Mouse (Mus musculus): Measurements from ENCODE around the gene Tiam1. TPM values are rescaled to one million over a fixed set of nuclear protein-coding genes. Genes with fewer than 3 reads are reported as not detected.
A peak's percentile ranks its signal among the peaks of the same experiment; 100 is the strongest.

Gene Tiam1
- total and polyA plus RNA-seq, 3 experiments, result 1.8 to 5.3 (median 2.9) TPM

GRCm38 (mm10) chr16:89895283-89895682 is 248.3 kb downstream of the Tiam1 start:
- Histone ChIP-seq H3K4me1 (ENCODE audit: insufficient read depth, low read depth, low read length) (peaks cover 4% of the 10 kb centered on the region), H3K9me3 (replicated peaks) (peaks cover 55% of the 10 kb centered on the region), H3K4me3 (ENCODE audit: low read depth, low read length) (no peak overlapping the region), H3K36me3 (replicated peaks) (peaks cover 2% of the 10 kb centered on the region), H3K27me3 (ENCODE audit: insufficient read depth, low read length) (no peaks in the 10 kb centered on the region)
- ATAC-seq (ENCODE audit: extremely low read depth, insufficient number of reproducible peaks, low FRiP score, poor library complexity, severe bottlenecking), result no peak
- DNase-seq (ENCODE audit: low spot score), result no peak
- TF ChIP-seq CTCF (IDR thresholded peaks at IDR 0.05; ENCODE audit: low read depth, low read length) (no peak), POLR2AphosphoS5 (IDR thresholded peaks at IDR 0.05; ENCODE audit: insufficient replicate concordance, low read depth, low read length) (no peak), GATA2 (IDR thresholded peaks at IDR 0.05; ENCODE audit: borderline replicate concordance, low read depth, low read length) (no peak), GATA1 (IDR thresholded peaks at IDR 0.05; ENCODE audit: borderline replicate concordance, low read length) (no peak)

- H3K4me1 ChIP-seq (ENCODE audit: insufficient read depth, low read depth, low read length), result peaks cover 9% of the 10 kb centered on the region
- peaks cover 2% of the 10 kb centered on the region for H3K36me3 ChIP-seq (replicated peaks)
- 0 out of 2 replicates have a peak, but pooled peaks cover 3% of the 10 kb centered on the region for H3K27me3 ChIP-seq (ENCODE audit: insufficient read depth, low read length)
- H3K9me3 ChIP-seq (replicated peaks), result peaks cover 56% of the 10 kb centered on the region
- no peak for ATAC-seq (ENCODE audit: extremely low read depth, insufficient number of reproducible peaks, low FRiP score, poor library complexity, severe bottlenecking)
- H3K4me3 ChIP-seq (ENCODE audit: low read depth, low read length), result no peak overlapping the region
- TF ChIP-seq CTCF (IDR thresholded peaks at IDR 0.05; ENCODE audit: low read depth, low read length) (no peak), GATA1 (IDR thresholded peaks at IDR 0.05; ENCODE audit: borderline replicate concordance, low read length) (no peak), GATA2 (IDR thresholded peaks at IDR 0.05; ENCODE audit: borderline replicate concordance, low read depth, low read length) (no peak), POLR2AphosphoS5 (IDR thresholded peaks at IDR 0.05; ENCODE audit: insufficient replicate concordance, low read depth, low read length) (no peak), TAL1 (conservative IDR thresholded peaks at IDR 0.05; ENCODE audit: low read depth, low read length) (no peak)
- no peak for DNase-seq (ENCODE audit: low spot score)
These were observed 248.8 kb downstream of the Tiam1 start for GRCm38 (mm10) chr16:89894816-89895215.

GRCm38 (mm10) chr16:89890515-89891189 is 252.9 kb downstream of the Tiam1 start:
- DNase-seq (ENCODE audit: low spot score) (no peak), ATAC-seq (ENCODE audit: extremely low read depth, insufficient number of reproducible peaks, low FRiP score, poor library complexity, severe bottlenecking) (no peak)
- TF ChIP-seq CTCF (IDR thresholded peaks at IDR 0.05; ENCODE audit: low read depth, low read length), result no peak
- Histone ChIP-seq H3K9me3 (replicated peaks) (peaks cover 37% of the 10 kb centered on the region), H3K27me3 (ENCODE audit: insufficient read depth, low read length) (0 out of 2 replicates have a peak, but pooled peaks cover 3% of the 10 kb centered on the region), H3K4me1 (ENCODE audit: insufficient read depth, low read depth, low read length) (peaks cover 13% of the 10 kb centered on the region), H3K36me3 (replicated peaks) (no peaks in the 10 kb centered on the region), H3K4me3 (ENCODE audit: low read depth, low read length) (no peak overlapping the region)

- Histone ChIP-seq H3K4me3 (ENCODE audit: low read depth, low read length) (peak overlapping the region; percentile 20; the same call in 1 of the 2 replicates), H3K4me1 (ENCODE audit: insufficient read depth, low read depth, low read length) (peaks cover 13% of the 10 kb centered on the region), H3K9me3 (replicated peaks) (peaks cover 35% of the 10 kb centered on the region), H3K27me3 (ENCODE audit: insufficient read depth, low read length) (0 out of 2 replicates have a peak, but pooled peaks cover 3% of the 10 kb centered on the region), H3K36me3 (replicated peaks) (no peaks in the 10 kb centered on the region)
- TF ChIP-seq GATA2 (IDR thresholded peaks at IDR 0.05; ENCODE audit: borderline replicate concordance, low read depth, low read length) (no peak), TAL1 (conservative IDR thresholded peaks at IDR 0.05; ENCODE audit: low read depth, low read length) (no peak), POLR2AphosphoS5 (IDR thresholded peaks at IDR 0.05; ENCODE audit: insufficient replicate concordance, low read depth, low read length) (no peak), CTCF (IDR thresholded peaks at IDR 0.05; ENCODE audit: low read depth, low read length) (no peak), GATA1 (IDR thresholded peaks at IDR 0.05; ENCODE audit: borderline replicate concordance, low read length) (no peak)
- ATAC-seq (ENCODE audit: extremely low read depth, insufficient number of reproducible peaks, low FRiP score, poor library complexity, severe bottlenecking), result 0 out of 2 replicates have a peak, but pooled peaks have one; percentile 23
- DNase-seq (ENCODE audit: low spot score), result peak; percentile 12
These were observed 253.6 kb downstream of the Tiam1 start for GRCm38 (mm10) chr16:89889890-89890462.

- Histone ChIP-seq H3K27me3 (ENCODE audit: insufficient read depth, low read length) (0 out of 2 replicates have a peak, but pooled peaks cover 3% of the 10 kb centered on the region), H3K4me3 (ENCODE audit: low read depth, low read length) (no peak overlapping the region), H3K4me1 (ENCODE audit: insufficient read depth, low read depth, low read length) (peaks cover 17% of the 10 kb centered on the region), H3K9me3 (replicated peaks) (peaks cover 41% of the 10 kb centered on the region), H3K36me3 (replicated peaks) (peaks cover 3% of the 10 kb centered on the region)
- no peak for DNase-seq (ENCODE audit: low spot score)
- no peak for ATAC-seq (ENCODE audit: extremely low read depth, insufficient number of reproducible peaks, low FRiP score, poor library complexity, severe bottlenecking)
- no peak for TF ChIP-seq GATA1 (IDR thresholded peaks at IDR 0.05; ENCODE audit: borderline replicate concordance, low read length)
- no peak for TF ChIP-seq GATA2 (IDR thresholded peaks at IDR 0.05; ENCODE audit: borderline replicate concordance, low read depth, low read length)
- TF ChIP-seq CTCF (IDR thresholded peaks at IDR 0.05; ENCODE audit: low read depth, low read length), result no peak
- no peak for TF ChIP-seq POLR2AphosphoS5 (IDR thresholded peaks at IDR 0.05; ENCODE audit: insufficient replicate concordance, low read depth, low read length)
- TF ChIP-seq TAL1 (conservative IDR thresholded peaks at IDR 0.05; ENCODE audit: low read depth, low read length), result no peak
These were observed 257.0 kb downstream of the Tiam1 start for GRCm38 (mm10) chr16:89886561-89886960.

GRCm38 (mm10) chr16:89885661-89886060 is 257.9 kb downstream of the Tiam1 start:
- no peak for TF ChIP-seq TAL1 (conservative IDR thresholded peaks at IDR 0.05; ENCODE audit: low read depth, low read length)
- no peak for TF ChIP-seq GATA2 (IDR thresholded peaks at IDR 0.05; ENCODE audit: borderline replicate concordance, low read depth, low read length)
- 0 out of 2 replicates have a peak, but pooled peaks cover 3% of the 10 kb centered on the region for H3K27me3 ChIP-seq (ENCODE audit: insufficient read depth, low read length)
- ATAC-seq (ENCODE audit: extremely low read depth, insufficient number of reproducible peaks, low FRiP score, poor library complexity, severe bottlenecking), result no peak
- peaks cover 43% of the 10 kb centered on the region for H3K9me3 ChIP-seq (replicated peaks)
- no peak overlapping the region for H3K4me3 ChIP-seq (ENCODE audit: low read depth, low read length)
- H3K4me1 ChIP-seq (ENCODE audit: insufficient read depth, low read depth, low read length), result peaks cover 16% of the 10 kb centered on the region
- no peak for DNase-seq (ENCODE audit: low spot score)
- peaks cover 3% of the 10 kb centered on the region for H3K36me3 ChIP-seq (replicated peaks)
